Mouse (Mus musculus): ENCODE data around the gene Cyp20a1.

Gene Cyp20a1

GRCm38 (mm10) chr1:60428932-60429331 lies 85.8 kb downstream of the Cyp20a1 start:
- Histone ChIP-seq H3K4me3 (replicated peaks; ENCODE audit: low read length) (no peak overlapping the region), H3K9me3 (ENCODE audit: low read length) (no peaks in the 10 kb centered on the region), H3K4me1 (replicated peaks; ENCODE audit: low read depth, low read length) (peaks cover 63% of the 10 kb centered on the region), H3K36me3 (ENCODE audit: insufficient read depth, low read length) (no peaks in the 10 kb centered on the region), H3K27me3 (ENCODE audit: insufficient read depth, low read length) (no peaks in the 10 kb centered on the region)
- TF ChIP-seq POU5F1 (IDR thresholded peaks at IDR 0.05; ENCODE audit: borderline replicate concordance, low read length), result no peak
- TF ChIP-seq CTCF (conservative IDR thresholded peaks at IDR 0.05; ENCODE audit: low read length), result peak; percentile 90

- peaks cover 57% of the 10 kb centered on the region for H3K4me1 ChIP-seq (replicated peaks; ENCODE audit: low read depth, low read length)
- no peaks in the 10 kb centered on the region for H3K9me3 ChIP-seq (ENCODE audit: low read length)
- no peak for TF ChIP-seq CTCF (conservative IDR thresholded peaks at IDR 0.05; ENCODE audit: low read length)
- no peak for TF ChIP-seq NANOG (IDR thresholded peaks at IDR 0.05; ENCODE audit: borderline replicate concordance, low read length)
- H3K27me3 ChIP-seq (ENCODE audit: insufficient read depth, low read length), result no peaks in the 10 kb centered on the region
- peaks cover 2% of the 10 kb centered on the region; the same call in 1 of the 2 replicates for H3K36me3 ChIP-seq (ENCODE audit: insufficient read depth, low read length)
- no peak overlapping the region; the same call in 1 of the 2 replicates for H3K4me3 ChIP-seq (replicated peaks; ENCODE audit: low read length)
These were observed 88.4 kb downstream of the Cyp20a1 start for GRCm38 (mm10) chr1:60431531-60431930.

GRCm38 (mm10) chr1:60432497-60432896 lies 89.4 kb downstream of the Cyp20a1 start:
- H3K27me3 ChIP-seq (ENCODE audit: insufficient read depth, low read length), result no peaks in the 10 kb centered on the region
- peaks cover 47% of the 10 kb centered on the region for H3K4me1 ChIP-seq (replicated peaks; ENCODE audit: low read depth, low read length)
- TF ChIP-seq NANOG (IDR thresholded peaks at IDR 0.05; ENCODE audit: borderline replicate concordance, low read length) (peak; percentile 97), CTCF (conservative IDR thresholded peaks at IDR 0.05; ENCODE audit: low read length) (no peak), POU5F1 (IDR thresholded peaks at IDR 0.05; ENCODE audit: borderline replicate concordance, low read length) (no peak)
- peaks cover 4% of the 10 kb centered on the region; the same call in 1 of the 2 replicates for H3K36me3 ChIP-seq (ENCODE audit: insufficient read depth, low read length)
- H3K4me3 ChIP-seq (replicated peaks; ENCODE audit: low read length), result no peak overlapping the region
- no peaks in the 10 kb centered on the region for H3K9me3 ChIP-seq (ENCODE audit: low read length)

All from E14TG2a.4 (cell line).